Mouse (Mus musculus): Measurements from ENCODE around the gene Cxcr4.

GRCm38 (mm10) chr1:128549442-128549841 lies 42.7 kb downstream of the Cxcr4 start:
- TF ChIP-seq EP300 (IDR thresholded peaks at IDR 0.05; ENCODE audit: low read depth): no peak
- TF ChIP-seq CTCF (IDR thresholded peaks at IDR 0.05; ENCODE audit: low read depth): no peak
